Mouse (Mus musculus) cerebellum, adult 2 months (tissue): ENCODE data around the gene Hoxd12.

Source experiments
- CTCF ChIP-seq: fragments of 200-500 bp; IDR thresholded peaks from 2 replicates; pipeline ENCODE4 v1.5.1; 2011; ENCODE audit warnings: low read depth, mild to moderate bottlenecking, control low read depth, low read length, moderate library complexity, borderline replicate concordance; ENCODE audit not compliant: insufficient read depth
- POLR2A ChIP-seq: fragments of 200-500 bp; IDR thresholded peaks from 2 replicates; pipeline ENCODE4 v1.6.1; 2011; ENCODE audit warnings: low read length, control low read depth, borderline replicate concordance; ENCODE audit not compliant: insufficient read depth

GRCm38 (mm10) chr2:74681594-74682531 is 7.0 kb downstream of the Hoxd12 start:
- TF ChIP-seq POLR2A (no peak), CTCF (no peak)
